Mouse (Mus musculus) ovary, postnatal 14 days (tissue): ENCODE measurements around the gene Itga10.
"Not testable (repeated sequence)": the region's sequence is repeated elsewhere in the genome, so short reads cannot be mapped to it uniquely, and the experiment has no call there.

Source experiments
- DNase-seq: peaks from one replicate; pipeline ENCODE4 v3.0.0; 2022; ENCODE audit warnings: low spot score

Gene Itga10

DNA sequence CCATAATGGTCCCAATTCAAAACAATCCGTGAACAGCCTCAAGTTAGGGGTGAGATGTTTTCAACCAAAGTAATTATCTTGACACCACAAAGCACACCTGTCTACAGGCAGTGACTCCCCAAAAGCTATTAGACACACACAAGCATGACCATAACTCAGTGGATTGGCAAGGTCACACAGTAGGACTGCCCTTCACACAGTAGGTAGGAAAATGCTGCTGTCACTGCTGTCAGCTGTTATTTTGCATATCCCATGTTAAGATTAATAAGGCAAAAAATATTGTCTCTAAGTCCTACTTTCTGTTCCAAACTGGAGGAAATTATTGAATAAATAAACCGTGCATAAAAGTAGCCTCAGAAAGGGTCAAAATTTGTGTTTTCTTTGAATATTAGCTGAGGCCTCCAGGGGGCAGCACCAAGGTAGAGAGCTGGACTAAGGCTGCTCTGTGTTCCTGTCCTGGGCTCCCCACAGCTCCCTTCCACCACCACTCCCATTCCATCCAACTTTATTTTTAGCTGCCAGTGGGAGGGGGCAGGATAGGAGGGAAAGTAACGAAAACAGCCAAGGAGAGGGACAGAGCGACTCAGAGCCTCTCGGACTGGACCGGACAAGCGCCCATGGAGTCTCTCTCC lies at the start of gene Itga10:
Gene Itga10 (plus strand): TSS at position 567 of the 632 bp plus-strand sequence.
- DNase-seq, result no peak

DNA sequence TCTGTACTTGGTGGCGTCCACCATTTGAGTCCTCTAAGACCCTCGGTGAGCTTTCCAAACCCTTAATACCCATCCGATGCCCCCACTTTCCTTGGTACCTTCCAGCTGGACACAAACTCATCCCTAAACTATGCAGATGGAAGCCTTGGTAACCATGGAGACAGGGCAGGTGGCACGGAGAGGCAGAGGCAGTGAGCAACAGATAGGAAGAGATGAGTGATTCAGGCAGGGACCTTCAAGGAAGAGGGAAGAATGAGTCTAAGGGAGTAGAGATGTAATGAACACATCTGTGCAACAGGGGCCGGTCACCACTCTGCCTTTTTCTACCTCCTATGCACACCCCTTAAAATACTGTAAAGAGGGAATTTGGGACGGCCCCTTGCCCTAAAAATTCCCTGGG lies 49.7 kb upstream of the Itga10 start:
- DNase-seq, result no peak

DNA sequence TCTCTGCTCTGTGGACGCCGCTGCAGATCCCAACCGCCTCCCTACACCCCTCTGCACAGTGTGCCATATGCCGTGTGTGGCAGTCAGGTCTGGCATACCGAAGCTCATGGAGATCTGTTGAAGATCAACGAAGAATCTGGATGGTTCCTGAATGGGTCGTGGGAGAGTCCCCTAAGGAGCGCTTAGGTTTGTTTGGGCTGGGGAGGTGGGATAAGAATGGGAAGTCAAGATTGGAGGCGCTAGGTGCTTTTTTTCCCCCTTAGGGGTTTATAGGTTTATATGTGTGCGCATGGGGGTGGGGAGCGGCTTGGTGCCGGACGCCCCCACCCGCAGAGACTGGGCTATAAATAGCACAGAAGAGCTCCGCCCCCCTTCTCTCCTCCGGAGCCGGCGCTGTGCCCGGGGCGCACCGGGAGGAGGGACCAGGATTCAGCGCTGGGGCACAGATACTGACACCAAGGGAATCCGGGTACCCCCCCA lies 49.1 kb upstream of the Itga10 start, which contains the start of gene Ankrd34a:
Gene Ankrd34a (plus strand): TSS at position 409 of the 480 bp plus-strand sequence.
- no peak for DNase-seq

DNA sequence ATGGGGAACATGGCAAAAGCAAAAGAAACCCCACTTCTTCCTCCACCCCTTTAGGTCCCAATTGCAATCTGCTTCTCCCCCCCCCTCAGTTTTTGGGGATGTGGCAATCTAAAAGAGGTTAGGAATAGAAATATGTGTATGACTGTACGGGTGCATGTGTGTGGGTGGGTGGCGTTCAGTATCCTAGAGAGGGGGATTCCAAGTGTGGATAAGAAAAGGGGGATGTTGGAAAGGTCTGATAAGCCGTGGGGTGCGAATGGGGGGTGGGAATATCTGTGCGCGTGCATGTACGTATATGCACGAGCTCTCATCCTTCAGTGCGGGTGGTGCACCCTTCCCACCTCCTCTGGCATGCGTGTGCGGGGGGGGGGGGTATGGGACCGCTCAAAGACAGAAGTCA lies 48.5 kb upstream of the Itga10 start:
- no peak for DNase-seq

DNA sequence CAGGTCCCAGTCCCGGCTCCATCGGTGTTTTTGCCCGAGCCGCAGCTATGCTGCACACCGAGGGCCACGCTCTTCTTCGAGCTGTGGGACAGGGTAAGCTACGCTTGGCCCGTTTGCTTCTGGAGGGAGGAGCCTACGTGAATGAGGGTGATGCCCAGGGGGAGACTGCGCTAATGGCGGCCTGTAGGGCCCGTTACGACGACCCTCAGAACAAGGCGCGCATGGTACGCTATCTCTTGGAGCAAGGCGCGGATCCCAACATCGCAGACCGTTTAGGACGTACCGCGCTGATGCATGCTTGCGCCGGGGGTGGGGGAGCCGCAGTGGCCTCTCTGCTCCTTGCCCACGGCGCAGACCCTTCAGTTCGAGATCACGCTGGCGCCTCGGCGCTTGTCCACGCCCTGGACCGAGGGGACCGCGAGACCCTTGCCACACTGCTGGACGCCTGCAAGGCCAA lies 47.9 kb upstream of the Itga10 start:
- DNase-seq, result no peak

DNA sequence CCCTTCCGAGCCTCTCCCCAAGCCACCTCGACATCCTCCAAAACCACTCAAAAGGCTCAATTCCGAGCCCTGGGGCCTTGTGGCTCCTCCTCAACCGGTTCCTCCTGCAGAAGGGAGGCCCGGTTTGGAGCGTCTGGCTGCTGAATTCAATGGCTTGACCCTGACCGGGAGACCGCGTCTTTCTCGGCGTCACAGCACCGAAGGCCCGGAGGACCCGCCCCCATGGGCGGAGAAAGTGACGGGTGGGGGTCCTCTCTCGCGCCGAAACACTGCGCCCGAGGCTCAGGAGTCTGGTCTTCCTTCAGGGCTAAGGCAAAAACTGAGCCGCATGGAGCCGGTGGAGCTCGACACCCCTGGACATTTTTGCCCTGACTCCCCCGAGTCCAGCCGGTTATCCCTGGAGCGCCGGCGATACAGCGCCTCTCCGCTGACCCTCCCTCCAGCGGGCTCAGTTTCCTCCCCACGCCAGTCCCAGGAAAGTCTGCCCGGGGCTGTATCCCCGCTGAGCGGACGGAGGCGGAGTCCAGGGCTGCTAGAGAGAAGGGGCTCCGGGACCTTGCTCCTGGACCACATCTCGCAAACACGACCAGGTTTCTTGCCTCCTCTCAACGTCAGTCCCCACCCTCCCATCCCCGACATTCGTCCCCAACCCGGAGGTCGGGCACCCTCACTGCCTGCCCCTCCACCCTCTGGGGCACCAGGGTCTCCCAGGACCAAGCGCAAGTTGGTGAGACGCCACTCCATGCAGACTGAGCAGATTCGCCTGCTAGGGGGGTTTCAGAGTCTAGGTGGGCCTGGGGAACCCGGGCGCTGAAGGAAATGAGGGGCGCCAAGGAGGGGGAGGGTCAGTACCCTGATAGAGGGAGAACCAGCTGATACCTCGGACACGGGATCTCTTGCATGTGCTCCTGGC lies 47.0 kb upstream of the Itga10 start:
- DNase-seq, result no peak

DNA sequence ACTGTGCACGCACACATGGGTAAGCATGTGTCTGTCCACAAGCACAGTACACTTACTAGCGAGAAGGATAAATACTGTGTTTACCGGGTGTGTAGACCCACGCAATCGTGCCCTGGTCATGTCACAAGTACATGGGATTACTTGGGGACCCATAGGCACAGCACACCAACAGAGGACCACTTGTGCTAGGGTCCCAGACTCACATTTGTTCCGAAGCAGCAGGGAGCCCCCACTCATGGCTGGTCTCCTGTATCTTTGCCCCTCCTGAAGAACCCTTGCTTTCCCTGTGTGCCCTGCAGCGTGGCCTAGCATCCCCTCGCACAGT lies 46.4 kb upstream of the Itga10 start:
- DNase-seq, result no peak

DNA sequence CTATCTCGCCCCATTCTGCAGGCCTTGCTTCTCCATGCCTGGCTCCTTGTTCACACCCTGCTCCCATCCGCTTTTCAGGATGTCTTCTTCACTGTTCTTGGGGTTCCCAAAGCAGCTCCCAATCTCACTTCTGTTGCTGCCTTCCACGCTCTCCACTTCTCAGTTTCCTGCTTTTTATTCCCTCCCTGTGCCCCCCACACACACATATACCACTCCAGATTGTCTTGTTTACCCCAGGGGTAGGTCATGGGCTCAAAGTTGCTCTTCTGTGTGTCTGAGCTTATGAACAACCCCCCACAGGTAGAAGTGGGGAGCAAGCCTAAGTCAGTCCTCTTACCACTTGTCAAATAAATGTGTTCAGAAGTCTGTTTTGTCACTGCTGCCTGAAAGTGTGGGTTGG lies 46.0 kb upstream of the Itga10 start:
- no peak for DNase-seq

DNA sequence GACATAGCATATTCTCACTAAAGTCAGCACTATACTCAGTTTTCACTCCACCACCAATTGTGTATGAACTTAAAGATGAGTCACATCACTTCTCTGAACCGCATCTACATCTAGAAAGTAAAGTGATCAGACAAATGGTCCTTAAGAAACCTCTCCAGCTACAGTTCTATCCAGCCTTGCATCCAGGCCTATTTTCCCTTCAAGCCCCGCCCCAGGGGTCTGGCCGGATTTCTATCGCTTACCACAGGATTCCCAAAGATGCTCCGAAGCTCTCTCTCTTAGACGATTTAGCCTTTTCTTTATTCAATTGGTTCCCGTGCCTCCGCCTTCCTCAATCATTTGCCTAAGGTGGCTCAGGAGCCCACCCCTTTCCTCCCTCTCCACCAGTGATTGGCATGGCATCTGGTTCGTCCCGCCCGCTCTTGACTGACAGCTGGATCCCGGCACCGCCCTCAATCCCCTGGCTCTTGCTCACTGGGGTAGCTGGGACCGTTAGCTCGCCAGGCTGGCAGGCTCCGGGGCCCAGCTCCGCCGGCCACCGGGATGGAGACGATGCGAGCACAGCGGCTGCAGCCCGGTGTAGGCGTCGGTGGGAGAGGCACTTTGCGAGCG lies 44.6 kb upstream of the Itga10 start, which contains the start of gene Lix1l:
Gene Lix1l (plus strand): TSS at position 511 of the 612 bp plus-strand sequence.
- DNase-seq, result peak; percentile 86

DNA sequence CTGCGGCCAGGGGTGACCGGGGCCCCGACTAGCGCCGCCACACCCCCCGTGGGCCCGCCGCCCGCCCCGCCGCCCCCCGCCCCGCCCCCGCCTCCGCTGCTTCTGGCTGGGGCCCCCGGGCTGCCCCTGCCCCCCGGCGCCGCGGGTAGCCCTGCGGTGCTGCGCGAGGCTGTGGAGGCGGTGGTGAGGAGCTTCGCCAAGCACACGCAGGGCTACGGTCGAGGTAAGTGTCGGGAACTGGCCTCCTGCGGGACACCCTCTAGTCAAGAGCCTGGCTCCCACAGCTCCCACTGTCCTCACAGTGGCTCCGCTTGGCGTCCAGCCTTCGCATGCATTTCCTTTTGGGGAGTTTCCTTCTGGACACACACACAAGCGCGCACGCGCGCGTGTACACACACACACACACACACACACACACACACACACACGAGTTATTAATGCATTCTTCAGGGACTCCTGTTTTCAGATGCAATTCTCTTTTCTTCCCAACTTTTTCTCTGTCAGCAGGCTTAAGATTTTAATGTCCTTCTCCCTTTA lies 44.1 kb upstream of the Itga10 start:
- DNase-seq, result no peak

DNA sequence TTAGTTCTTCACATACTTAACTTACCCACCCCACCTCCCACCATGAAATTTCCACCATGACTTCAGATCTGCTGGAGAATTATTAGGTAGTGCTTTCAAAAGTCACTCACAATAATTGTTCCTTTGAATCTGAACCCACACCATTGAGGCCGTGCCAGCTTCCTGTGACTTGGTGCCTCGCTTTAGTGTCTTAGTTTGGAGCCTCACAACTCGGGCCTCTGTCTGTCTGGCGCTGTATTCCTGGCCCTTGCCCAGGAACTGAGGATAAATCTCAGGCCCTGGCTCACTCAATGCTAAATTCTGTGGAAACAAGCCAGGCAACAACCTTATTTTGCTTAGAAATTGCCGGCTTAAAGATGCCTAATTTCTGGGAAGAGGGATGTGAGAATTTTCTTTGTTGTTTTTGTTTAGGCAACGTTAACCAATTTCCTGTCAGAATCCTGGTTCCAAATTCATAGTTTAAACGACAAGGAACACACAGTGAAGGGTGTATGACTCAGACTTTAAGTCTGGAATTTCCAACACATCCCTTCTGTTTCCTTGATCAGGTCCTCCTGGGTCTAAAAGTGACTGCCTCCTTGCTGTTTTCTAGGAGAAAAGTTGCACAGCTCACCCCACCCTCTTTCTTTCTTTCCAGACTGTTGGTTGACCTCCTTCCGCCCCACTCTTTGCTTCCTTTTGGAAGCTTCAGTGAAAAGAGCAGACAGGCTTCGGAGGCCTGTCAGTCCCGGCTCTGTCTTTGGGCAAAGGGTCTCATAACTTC lies 43.3 kb upstream of the Itga10 start:
- no peak for DNase-seq

DNA sequence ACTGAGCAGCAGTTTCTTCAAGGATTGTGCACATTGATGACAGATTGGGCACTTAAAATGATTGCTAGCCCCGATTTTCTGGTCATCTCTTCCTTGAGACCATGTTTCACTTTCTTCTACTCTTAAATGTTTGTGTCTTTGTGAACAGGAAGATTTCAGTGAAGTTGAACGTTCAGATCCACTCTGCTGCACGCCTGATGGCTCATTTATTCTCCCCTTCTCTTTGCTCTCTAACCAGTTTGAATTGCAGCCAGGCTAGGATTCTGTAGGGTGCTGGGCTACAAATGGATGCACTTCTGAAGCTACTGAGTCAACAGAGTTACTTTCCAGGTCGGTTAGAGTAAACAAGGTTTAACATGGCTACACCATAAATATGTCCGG lies 42.7 kb upstream of the Itga10 start:
- no peak for DNase-seq

DNA sequence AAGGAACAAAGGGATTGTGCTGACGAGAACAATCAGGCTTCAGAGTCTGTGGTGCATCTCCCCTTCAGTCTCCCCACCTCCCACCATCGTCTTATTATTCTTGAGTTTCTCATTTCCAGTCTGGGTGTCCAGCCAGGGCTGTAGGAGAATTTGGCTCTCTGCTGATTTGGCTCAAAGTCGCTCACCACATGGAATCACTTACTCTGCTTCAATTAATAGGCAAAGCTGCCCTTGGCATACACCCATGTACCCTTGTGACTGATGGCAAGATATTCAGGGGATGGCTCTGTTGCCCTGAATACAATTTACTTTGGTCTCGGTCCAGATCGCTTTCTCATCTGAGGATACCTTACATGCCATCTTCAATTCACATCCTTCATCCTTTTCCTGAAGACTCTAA lies 42.1 kb upstream of the Itga10 start:
- no peak for DNase-seq

DNA sequence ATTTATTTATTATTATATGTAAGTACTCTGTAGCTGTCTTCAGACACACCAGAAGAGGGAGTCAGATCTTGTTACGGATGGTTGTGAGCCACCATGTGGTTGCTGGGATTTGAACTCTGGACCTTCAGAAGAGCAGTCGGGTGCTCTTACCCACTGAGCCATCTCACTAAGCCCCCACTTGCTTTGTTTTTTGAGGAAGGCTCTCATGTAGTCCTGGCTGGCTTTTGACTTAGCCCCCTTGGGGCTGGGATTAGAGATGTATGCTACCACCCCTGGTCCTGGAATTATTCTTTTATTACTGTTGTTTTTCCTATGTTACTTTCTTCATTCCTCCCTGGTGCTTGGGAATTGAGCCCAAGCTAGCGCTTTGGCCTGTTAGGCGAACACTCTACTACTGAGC lies 39.4 kb upstream of the Itga10 start:
- DNase-seq, result not testable (repeated sequence)

DNA sequence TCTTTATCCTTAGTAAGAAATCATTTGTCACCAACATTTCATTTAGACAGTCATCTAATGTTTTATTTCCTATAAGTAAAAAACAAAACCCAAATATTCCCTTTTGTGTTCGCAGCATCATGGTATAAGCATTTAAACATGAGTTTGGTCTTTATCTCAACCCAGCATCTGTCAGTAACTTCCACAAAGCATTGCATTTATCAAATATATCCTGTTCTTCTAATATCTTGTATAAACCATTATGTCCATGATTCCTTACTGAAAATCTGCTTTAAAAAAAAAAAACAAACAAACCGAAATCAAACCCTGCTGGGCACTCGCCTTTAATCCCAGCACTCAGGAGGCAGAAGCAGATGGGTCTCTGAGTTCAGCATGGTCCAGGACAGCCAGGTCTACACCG lies 38.8 kb upstream of the Itga10 start:
- no peak for DNase-seq

DNA sequence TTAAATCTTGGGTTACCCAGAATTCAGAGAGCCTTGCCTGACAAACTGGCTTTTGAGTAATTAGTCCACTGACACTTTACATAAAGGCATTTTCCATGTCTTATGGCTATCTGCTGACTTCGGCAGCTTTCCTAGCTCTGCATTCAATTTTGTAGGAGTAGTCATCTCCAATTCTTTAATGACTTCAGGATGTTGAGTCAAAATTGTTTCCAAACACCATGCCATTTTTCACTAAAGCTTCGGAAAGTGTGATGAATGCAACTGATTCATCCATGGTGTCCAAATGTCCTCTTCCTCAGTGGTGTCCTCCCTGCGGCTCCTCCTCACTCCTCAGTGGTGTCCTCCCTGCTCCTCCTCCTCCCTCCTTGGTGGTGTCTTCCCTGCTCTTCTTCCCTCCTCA lies 27.4 kb upstream of the Itga10 start:
- DNase-seq, result no peak

DNA sequence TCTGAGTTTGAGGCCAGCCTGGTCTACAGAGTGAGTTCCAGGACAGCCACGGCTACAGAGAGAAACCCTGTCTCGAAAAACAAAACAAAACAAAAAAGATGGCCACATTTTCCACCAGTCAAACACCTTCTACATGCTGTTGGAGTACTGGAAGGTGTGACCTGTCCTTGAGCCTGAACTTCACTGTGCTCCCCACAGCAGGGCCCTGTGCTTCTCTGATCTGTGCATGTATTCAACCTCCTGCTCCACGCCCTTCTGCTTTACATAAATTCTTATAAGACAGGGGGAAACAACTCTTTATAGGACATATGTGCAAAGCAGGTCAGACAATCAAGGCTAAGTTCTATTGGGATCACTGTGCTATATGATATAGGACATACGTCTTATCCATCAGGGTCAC lies 22.2 kb upstream of the Itga10 start:
- no peak for DNase-seq

DNA sequence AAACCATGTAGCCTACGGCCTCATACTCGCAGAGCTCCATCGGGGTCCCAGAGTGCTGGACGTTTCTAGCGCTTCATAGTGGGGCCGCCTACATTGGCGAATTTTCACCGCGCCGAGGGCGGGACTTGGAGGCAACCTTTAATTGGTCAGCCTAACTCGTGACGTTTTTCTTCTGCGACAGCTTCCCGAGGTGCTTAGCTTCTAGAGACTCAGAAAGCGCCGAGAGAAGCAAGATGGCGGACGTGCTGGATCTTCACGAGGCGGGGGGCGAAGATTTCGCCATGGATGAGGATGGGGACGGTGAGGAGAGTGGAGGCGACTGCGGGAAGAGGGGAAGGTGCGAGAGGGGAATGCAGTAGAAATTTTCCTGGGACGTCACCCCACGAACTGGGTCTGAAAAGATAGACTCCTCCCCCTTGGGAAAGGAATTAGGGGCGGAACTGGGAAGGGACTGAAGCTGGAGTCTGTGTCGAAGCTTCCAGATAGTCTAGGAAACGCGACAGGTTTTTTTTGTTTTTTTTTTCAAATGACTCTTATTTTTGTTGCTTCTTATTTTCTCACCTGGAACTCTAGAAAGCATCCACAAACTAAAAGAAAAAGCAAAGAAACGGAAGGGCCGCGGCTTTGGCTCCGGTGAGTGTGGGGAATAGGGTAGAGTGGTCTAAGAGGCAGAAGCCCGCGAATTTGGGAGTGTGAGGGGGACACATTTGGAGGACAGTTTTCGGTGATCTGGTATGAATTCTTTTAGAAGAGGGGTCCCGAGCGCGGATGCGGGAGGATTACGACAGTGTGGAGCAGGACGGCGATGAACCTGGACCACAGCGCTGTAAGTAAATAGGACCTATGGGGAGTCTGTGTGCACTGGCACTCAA lies 15.4 kb upstream of the Itga10 start, which contains the start of gene Rbm8a:
Gene Rbm8a (plus strand): TSS at position 205 of the 872 bp plus-strand sequence.
- DNase-seq, result peak; percentile 97

DNA sequence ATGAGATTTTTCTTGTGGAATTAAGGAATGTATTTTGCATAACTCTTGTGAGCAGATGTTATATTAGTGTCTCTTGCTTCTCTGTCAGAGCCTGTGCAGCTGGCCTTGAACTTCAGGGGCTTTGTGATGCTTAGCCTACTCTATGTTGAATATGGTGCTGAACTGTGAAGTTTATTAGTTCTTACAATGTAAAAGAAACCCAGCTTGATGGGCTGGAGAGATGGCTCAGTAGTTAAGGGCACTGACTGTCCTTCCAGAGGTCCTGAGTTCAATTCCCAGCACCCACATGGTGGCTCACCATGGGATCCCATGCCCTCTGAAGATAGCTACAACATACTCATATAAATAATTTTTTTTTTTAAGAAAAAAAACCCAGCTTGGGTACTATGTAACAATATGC lies 13.3 kb upstream of the Itga10 start:
- no peak for DNase-seq

DNA sequence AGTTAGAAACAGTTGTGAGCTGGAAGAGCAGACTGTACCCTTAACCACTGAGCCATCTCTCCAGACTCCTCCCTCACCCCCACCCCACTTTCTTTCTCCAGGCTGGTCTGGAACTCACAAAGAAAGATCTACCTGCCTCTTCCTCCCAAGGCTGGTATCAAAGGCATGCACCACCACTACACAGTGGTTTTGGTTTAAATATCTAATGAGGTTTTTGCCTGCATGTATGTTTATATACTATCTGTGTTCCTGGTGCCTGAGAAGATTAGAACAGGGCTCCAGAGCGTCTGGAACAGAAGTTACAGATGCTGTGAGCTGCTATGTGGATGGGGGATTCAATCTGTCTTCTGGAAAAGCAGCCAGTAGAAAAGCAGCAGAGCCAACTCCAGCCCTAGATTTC lies 11.4 kb upstream of the Itga10 start:
- no peak for DNase-seq
